Mouse (Mus musculus): ENCODE data around the gene Ccdc152. TPM values are rescaled to one million over a fixed set of nuclear protein-coding genes. Genes with fewer than 3 reads are reported as not detected.

The Ccdc152 gene
- polyA plus RNA-seq, 1 experiment from 2014 or later: 0.30 TPM

GRCm38 (mm10) chr15:3312937-3313336, 9.6 kb upstream of the Ccdc152 start:
- Histone ChIP-seq H3K9ac (no peak overlapping the region), H3K4me1 (no peaks in the 10 kb centered on the region), H3K36me3 (replicated peaks) (no peaks in the 10 kb centered on the region), H3K27me3 (replicated peaks) (no peaks in the 10 kb centered on the region), H3K27ac (no peak overlapping the region), H3K9me3 (no peaks in the 10 kb centered on the region), H3K4me2 (no peak overlapping the region), H3K4me3 (no peak overlapping the region)
- no peak for ATAC-seq (replicated peaks)

GRCm38 (mm10) chr15:3309856-3310255, 6.5 kb upstream of the Ccdc152 start:
- 95% methylated on average over 3 of the region's 3 CpGs for WGBS
- H3K9me3 ChIP-seq: no peaks in the 10 kb centered on the region
- H3K4me3 ChIP-seq: no peak overlapping the region
- H3K27ac ChIP-seq: no peak overlapping the region
- ATAC-seq (replicated peaks): no peak
- H3K4me2 ChIP-seq: no peak overlapping the region
- no peaks in the 10 kb centered on the region for H3K36me3 ChIP-seq (replicated peaks)
- no peak overlapping the region for H3K9ac ChIP-seq
- no peaks in the 10 kb centered on the region for H3K27me3 ChIP-seq (replicated peaks)
- H3K4me1 ChIP-seq: no peaks in the 10 kb centered on the region

- 84% methylated on average over 4 of the region's 4 CpGs for WGBS
- Histone ChIP-seq H3K4me2 (no peak overlapping the region), H3K36me3 (replicated peaks) (no peaks in the 10 kb centered on the region), H3K4me3 (no peak overlapping the region), H3K27me3 (replicated peaks) (no peaks in the 10 kb centered on the region), H3K9ac (no peak overlapping the region), H3K9me3 (no peaks in the 10 kb centered on the region), H3K27ac (no peak overlapping the region), H3K4me1 (no peaks in the 10 kb centered on the region)
- ATAC-seq (replicated peaks): no peak
These were observed 2.8 kb downstream of the Ccdc152 start for GRCm38 (mm10) chr15:3300361-3301100.

- Histone ChIP-seq H3K36me3 (replicated peaks) (no peaks in the 10 kb centered on the region), H3K4me2 (no peak overlapping the region), H3K4me3 (no peak overlapping the region), H3K27me3 (replicated peaks) (no peaks in the 10 kb centered on the region), H3K27ac (no peak overlapping the region), H3K4me1 (no peaks in the 10 kb centered on the region), H3K9ac (no peak overlapping the region), H3K9me3 (no peaks in the 10 kb centered on the region)
- no peak for ATAC-seq (replicated peaks)
- WGBS: 88% methylated on average over 8 of the region's 8 CpGs
These were observed 5.7 kb downstream of the Ccdc152 start for GRCm38 (mm10) chr15:3297615-3298014.

GRCm38 (mm10) chr15:3295986-3296385, 7.3 kb downstream of the Ccdc152 start:
- ATAC-seq (replicated peaks): no peak
- WGBS: 85% methylated on average over 1 of the region's 1 CpGs
- H3K4me2 ChIP-seq: no peak overlapping the region
- H3K4me1 ChIP-seq: no peaks in the 10 kb centered on the region
- no peaks in the 10 kb centered on the region for H3K9me3 ChIP-seq
- H3K27ac ChIP-seq: no peak overlapping the region
- H3K9ac ChIP-seq: no peak overlapping the region
- no peak overlapping the region for H3K4me3 ChIP-seq
- no peaks in the 10 kb centered on the region for H3K27me3 ChIP-seq (replicated peaks)
- no peaks in the 10 kb centered on the region for H3K36me3 ChIP-seq (replicated peaks)

GRCm38 (mm10) chr15:3293477-3293876, 9.8 kb downstream of the Ccdc152 start:
- 73% methylated on average over 1 of the region's 1 CpGs for WGBS
- no peak for ATAC-seq (replicated peaks)

GRCm38 (mm10) chr15:3290435-3290834, 12.9 kb downstream of the Ccdc152 start:
- H3K36me3 ChIP-seq (replicated peaks): no peaks in the 10 kb centered on the region
- H3K27ac ChIP-seq: no peak overlapping the region
- WGBS: 90% methylated on average over 3 of the region's 3 CpGs
- no peak overlapping the region for H3K4me3 ChIP-seq
- no peak overlapping the region for H3K4me2 ChIP-seq
- no peaks in the 10 kb centered on the region for H3K4me1 ChIP-seq
- H3K27me3 ChIP-seq (replicated peaks): no peaks in the 10 kb centered on the region
- ATAC-seq (replicated peaks): no peak
- H3K9ac ChIP-seq: no peak overlapping the region
- H3K9me3 ChIP-seq: no peaks in the 10 kb centered on the region

More at GRCm38 (mm10) chr15:3293477-3293876, 9.8 kb downstream of the Ccdc152 start:
- H3K36me3 ChIP-seq (replicated peaks): no peaks in the 10 kb centered on the region
- H3K4me1 ChIP-seq: no peaks in the 10 kb centered on the region
- no peak overlapping the region for H3K4me2 ChIP-seq
- no peaks in the 10 kb centered on the region for H3K27me3 ChIP-seq (replicated peaks)
- no peak overlapping the region for H3K27ac ChIP-seq
- no peak overlapping the region for H3K4me3 ChIP-seq
- H3K9me3 ChIP-seq: no peaks in the 10 kb centered on the region
- H3K9ac ChIP-seq: no peak overlapping the region

- Histone ChIP-seq H3K27ac (no peak overlapping the region), H3K4me2 (no peak overlapping the region), H3K9ac (no peak overlapping the region), H3K36me3 (replicated peaks) (no peaks in the 10 kb centered on the region), H3K27me3 (replicated peaks) (no peaks in the 10 kb centered on the region), H3K4me1 (no peaks in the 10 kb centered on the region), H3K9me3 (no peaks in the 10 kb centered on the region), H3K4me3 (no peak overlapping the region)
- ATAC-seq (replicated peaks): no peak
These were observed 17.3 kb downstream of the Ccdc152 start for GRCm38 (mm10) chr15:3286032-3286431.

GRCm38 (mm10) chr15:3281737-3282136, 21.6 kb downstream of the Ccdc152 start:
- Histone ChIP-seq H3K9me3 (no peaks in the 10 kb centered on the region), H3K4me1 (no peaks in the 10 kb centered on the region), H3K9ac (no peak overlapping the region), H3K4me3 (no peak overlapping the region), H3K27ac (no peak overlapping the region), H3K27me3 (replicated peaks) (no peaks in the 10 kb centered on the region), H3K4me2 (no peak overlapping the region), H3K36me3 (replicated peaks) (no peaks in the 10 kb centered on the region)
- no peak for ATAC-seq (replicated peaks)
- 72% methylated on average over 1 of the region's 1 CpGs for WGBS

- ATAC-seq (replicated peaks): no peak
- Histone ChIP-seq H3K4me2 (no peak overlapping the region), H3K27ac (no peak overlapping the region), H3K4me1 (no peaks in the 10 kb centered on the region), H3K36me3 (replicated peaks) (no peaks in the 10 kb centered on the region), H3K4me3 (no peak overlapping the region), H3K9ac (no peak overlapping the region), H3K9me3 (no peaks in the 10 kb centered on the region), H3K27me3 (replicated peaks) (no peaks in the 10 kb centered on the region)
These were observed 22.1 kb downstream of the Ccdc152 start for GRCm38 (mm10) chr15:3281216-3281615.

GRCm38 (mm10) chr15:3279242-3279641, 24.1 kb downstream of the Ccdc152 start:
- Histone ChIP-seq H3K27ac (no peak overlapping the region), H3K27me3 (replicated peaks) (no peaks in the 10 kb centered on the region), H3K36me3 (replicated peaks) (no peaks in the 10 kb centered on the region), H3K9ac (no peak overlapping the region), H3K9me3 (no peaks in the 10 kb centered on the region), H3K4me2 (no peak overlapping the region), H3K4me3 (no peak overlapping the region), H3K4me1 (no peaks in the 10 kb centered on the region)
- WGBS: 81% methylated on average over 7 of the region's 7 CpGs
- ATAC-seq (replicated peaks): no peak

- H3K27me3 ChIP-seq (replicated peaks): no peaks in the 10 kb centered on the region
- no peak overlapping the region for H3K27ac ChIP-seq
- no peaks in the 10 kb centered on the region for H3K9me3 ChIP-seq
- no peak overlapping the region for H3K4me3 ChIP-seq
- WGBS: 95% methylated on average over 2 of the region's 2 CpGs
- H3K4me1 ChIP-seq: no peaks in the 10 kb centered on the region
- H3K36me3 ChIP-seq (replicated peaks): no peaks in the 10 kb centered on the region
- no peak overlapping the region for H3K4me2 ChIP-seq
- ATAC-seq (replicated peaks): no peak
- no peak overlapping the region for H3K9ac ChIP-seq
These were observed 25.9 kb downstream of the Ccdc152 start for GRCm38 (mm10) chr15:3277391-3277790.

GRCm38 (mm10) chr15:3273191-3273590, 30.1 kb downstream of the Ccdc152 start:
- ATAC-seq (replicated peaks): no peak
- no peaks in the 10 kb centered on the region for H3K36me3 ChIP-seq (replicated peaks)
- 73% methylated on average over 1 of the region's 1 CpGs for WGBS
- no peaks in the 10 kb centered on the region for H3K27me3 ChIP-seq (replicated peaks)
- H3K27ac ChIP-seq: no peak overlapping the region
- H3K4me1 ChIP-seq: peaks cover 11% of the 10 kb centered on the region
- no peaks in the 10 kb centered on the region for H3K9me3 ChIP-seq
- no peak overlapping the region for H3K4me2 ChIP-seq
- H3K4me3 ChIP-seq: no peak overlapping the region
- H3K9ac ChIP-seq: no peak overlapping the region

Measured in midbrain, embryonic 15.5 days (tissue).